Mouse (Mus musculus): ENCODE data around the gene Shank2. TPM values are rescaled to one million over a fixed set of nuclear protein-coding genes. Genes with fewer than 3 reads are reported as not detected.

Gene Shank2
- total RNA-seq, 2 experiments from 2014 or later: 133 to 138 TPM

- Histone ChIP-seq H3K4me3 (peak overlapping the region; percentile 90), H3K27ac (peak overlapping the region; percentile 97)
- DNase-seq (ENCODE audit: low spot score in 2 of 2): no peak
- TF ChIP-seq CTCF (conservative IDR thresholded peaks at IDR 0.05): no peak
Measured at GRCm38 (mm10) chr7:144469908-144470544, 468.3 kb downstream of the Shank2 start.

- DNase-seq (ENCODE audit: low spot score in 2 of 2): peak; percentile 89 to 91
- TF ChIP-seq CTCF (conservative IDR thresholded peaks at IDR 0.05): no peak
- H3K4me3 ChIP-seq: peak within 1 kb of the TSS; percentile 90
- H3K27ac ChIP-seq: peak within 1 kb of the TSS; percentile 97
Measured at GRCm38 (mm10) chr7:144470545-144471059, 468.9 kb downstream of the Shank2 start, which contains the start of gene Cttn. Cttn (minus strand) TSS chr7:144471009.

GRCm38 (mm10) chr7:144471103-144471502 lies 469.4 kb downstream of the Shank2 start:
- H3K4me3 ChIP-seq: peak overlapping the region; percentile 90
- TF ChIP-seq CTCF (conservative IDR thresholded peaks at IDR 0.05): no peak
- peak overlapping the region; percentile 97 for H3K27ac ChIP-seq
- DNase-seq (ENCODE audit: low spot score in 2 of 2): no peak

GRCm38 (mm10) chr7:144473486-144473885 lies 471.8 kb downstream of the Shank2 start:
- DNase-seq (ENCODE audit: low spot score in 2 of 2): no peak
- TF ChIP-seq CTCF (conservative IDR thresholded peaks at IDR 0.05): no peak
- H3K27ac ChIP-seq: no peak overlapping the region
- no peak overlapping the region for H3K4me3 ChIP-seq

Small RNA genes lying within 50 kb of the gene (microRNA-seq; reads per million reads assigned to microRNA genes)
- 0 to 0.37 reads per million in 2 experiments for gene Mir3105

Other genes with a start within 250 kb of the Shank2 start
- gene Osbpl5, start 244.9 kb upstream of the Shank2 start, total RNA-seq (2021): 10 to 100 TPM; 18.0 to 24.4 TPM
- not detected for gene Mrgprg, start 234.9 kb upstream of the Shank2 start, total RNA-seq (2021)
- 1 to 10 TPM; 5.9 to 6.5 TPM for gene Mrgpre, start 217.4 kb upstream of the Shank2 start, total RNA-seq (2021)
- gene Nadsyn1, start 179.1 kb upstream of the Shank2 start, total RNA-seq (2021): 1 to 10 TPM; 4.4 to 7.8 TPM
- 10 to 100 TPM; 34.0 to 35.1 TPM for gene Dhcr7, start 178.8 kb upstream of the Shank2 start, total RNA-seq (2021)
- not detected for gene Gm498, start 135.1 kb upstream of the Shank2 start, total RNA-seq (2021)